Mouse (Mus musculus): ENCODE results near the gene Gm12845. TPM values are rescaled to one million over a fixed set of nuclear protein-coding genes. Genes with fewer than 3 reads are reported as not detected.

The Gm12845 gene
- polyA plus RNA-seq, 1 experiment from 2014 or later, result not detected

- no peaks in the 10 kb centered on the region for H3K4me1 ChIP-seq (ENCODE audit: control insufficient read depth, insufficient read depth, low read length)
- H3K36me3 ChIP-seq (ENCODE audit: control insufficient read depth, insufficient read depth), result no peaks in the 10 kb centered on the region
- H3K27ac ChIP-seq (ENCODE audit: low read length), result no peak overlapping the region
- H3K9me3 ChIP-seq (replicated peaks; ENCODE audit: control insufficient read depth, low read length), result no peaks in the 10 kb centered on the region
- H3K9ac ChIP-seq (ENCODE audit: low read length), result no peak overlapping the region
- no peak overlapping the region for H3K4me3 ChIP-seq (ENCODE audit: low read length)
- no peak for ATAC-seq (replicated peaks; ENCODE audit: extremely low read depth, insufficient read depth, low FRiP score)
- no peak overlapping the region for H3K4me2 ChIP-seq (ENCODE audit: low read depth, low read length)
- 43% methylated on average over 9 of the region's 9 CpGs for WGBS
- no peaks in the 10 kb centered on the region for H3K27me3 ChIP-seq (ENCODE audit: control insufficient read depth, insufficient read depth, low read length)
Observed at GRCm38 (mm10) chr4:117772960-117773359, 48.7 kb downstream of the Gm12845 start.

Other genes with a start within 250 kb of the Gm12845 start
- gene Rnf220, start 227.4 kb upstream of the Gm12845 start, polyA plus RNA-seq (2015; fragmentation: Nextera tagmentation; extraction: Ambion mirVana), result 41.5 and 45.4 TPM in 2 replicates
- gene Eri3, start 174.0 kb upstream of the Gm12845 start, polyA plus RNA-seq (2015; fragmentation: Nextera tagmentation; extraction: Ambion mirVana), result 93.5 and 94.5 TPM in 2 replicates
- 41.0 and 45.7 TPM in 2 replicates for gene Dmap1, start 42.1 kb upstream of the Gm12845 start, polyA plus RNA-seq (2015; fragmentation: Nextera tagmentation; extraction: Ambion mirVana)
- not detected in 2 replicates for gene Klf17, start 41.2 kb downstream of the Gm12845 start, polyA plus RNA-seq (2015; fragmentation: Nextera tagmentation; extraction: Ambion mirVana)
- gene Slc6a9, start 110.1 kb downstream of the Gm12845 start, polyA plus RNA-seq (2015; fragmentation: Nextera tagmentation; extraction: Ambion mirVana), result 5.3 and 6.7 TPM in 2 replicates
- gene Ccdc24, start 148.1 kb downstream of the Gm12845 start, polyA plus RNA-seq (2015; fragmentation: Nextera tagmentation; extraction: Ambion mirVana), result 0.51 and 0.55 TPM in 2 replicates
- 8.6 and 9.5 TPM in 2 replicates for gene B4galt2, start 159.1 kb downstream of the Gm12845 start, polyA plus RNA-seq (2015; fragmentation: Nextera tagmentation; extraction: Ambion mirVana)
- 229 and 244 TPM in 2 replicates for gene Atp6v0b, start 162.9 kb downstream of the Gm12845 start, polyA plus RNA-seq (2015; fragmentation: Nextera tagmentation; extraction: Ambion mirVana)
- gene Dph2, start 167.6 kb downstream of the Gm12845 start, polyA plus RNA-seq (2015; fragmentation: Nextera tagmentation; extraction: Ambion mirVana), result 12.5 and 15.1 TPM in 2 replicates
- 43.7 and 49.4 TPM in 2 replicates for gene Ipo13, start 190.6 kb downstream of the Gm12845 start, polyA plus RNA-seq (2015; fragmentation: Nextera tagmentation; extraction: Ambion mirVana)
- gene Artn, start 205.4 kb downstream of the Gm12845 start, polyA plus RNA-seq (2015; fragmentation: Nextera tagmentation; extraction: Ambion mirVana), result 0.70 and 0.85 TPM in 2 replicates

Measured in heart, embryonic 16.5 days (tissue).